Mouse (Mus musculus) neural tube, embryonic 14.5 days (tissue): ENCODE measurements at regions not wholly inside any gene's neighbourhood (a gene's known extent, or its start where the extent isn't known, plus 50 kb on each side); places are given as distances from the start of the nearest gene placed in this dataset.

Experiments used
- ATAC-seq: fragments of 200-750 bp; cut with Nextera tagmentation; 2 replicates; pipeline ENCODE4 v1.8.0; 2017; ENCODE audit warnings: low read depth, mild to moderate bottlenecking, moderate TSS enrichment, moderate library complexity
- H3K27ac ChIP-seq: fragments of 300-500 bp; sonication (generic); 2 replicates; pipeline ENCODE4 v1.5.1; 2014; ENCODE audit warnings: low read depth, mild to moderate bottlenecking, control low read depth, low read length, moderate library complexity, mixed read lengths
- H3K27me3 ChIP-seq: fragments of 300-500 bp; sonication (generic); 2 replicates; pipeline ENCODE4 v1.6.1; 2014; ENCODE audit warnings: low read length; ENCODE audit not compliant: control insufficient read depth, insufficient read depth
- H3K36me3 ChIP-seq: fragments of 300-500 bp; sonication (generic); 2 replicates; pipeline ENCODE4 v1.6.1; 2014; ENCODE audit warnings: low read length, mixed read lengths; ENCODE audit not compliant: control insufficient read depth, insufficient read depth
- H3K4me1 ChIP-seq: fragments of 300-500 bp; sonication (generic); 2 replicates; pipeline ENCODE4 v1.6.1; 2014; ENCODE audit warnings: low read length; ENCODE audit not compliant: control insufficient read depth, insufficient read depth
- H3K4me2 ChIP-seq: fragments of 300-500 bp; sonication (generic); 2 replicates; pipeline ENCODE4 v1.6.1; 2014; ENCODE audit warnings: mild to moderate bottlenecking, low read depth, low read length, control low read depth
- H3K4me3 ChIP-seq: fragments of 300-500 bp; sonication (generic); 2 replicates; pipeline ENCODE4 v1.5.1; 2014; ENCODE audit warnings: low read depth, low read length, control low read depth, mixed read lengths
- H3K9ac ChIP-seq: fragments of 300-500 bp; sonication (generic); replicated peaks from 2 replicates; pipeline ENCODE4 v1.6.1; 2014; ENCODE audit warnings: low read depth, mild to moderate bottlenecking, control low read depth, low read length, mixed read lengths
- H3K9me3 ChIP-seq: fragments of 300-500 bp; sonication (generic); 2 replicates; pipeline ENCODE4 v1.6.1; 2016; ENCODE audit warnings: low read length; ENCODE audit not compliant: control insufficient read depth
- WGBS: fragments of 180-500 bp; shearing (Covaris S2); extraction: QIAGEN DNeasy Blood & Tissue Kit; methylation state at CpG from one replicate; pipeline ENCODE4 v1.1.7; 2014; 5-methylcytosine and 5-hydroxymethylcytosine counted together

- H3K4me2 ChIP-seq: no peak overlapping the region
- no peaks in the 10 kb centered on the region for H3K27me3 ChIP-seq
- H3K27ac ChIP-seq: no peak overlapping the region
- no peak for ATAC-seq
- no peaks in the 10 kb centered on the region for H3K4me1 ChIP-seq
- no peaks in the 10 kb centered on the region for H3K36me3 ChIP-seq
- H3K9me3 ChIP-seq: no peaks in the 10 kb centered on the region
- no peak overlapping the region for H3K9ac ChIP-seq
- no peak overlapping the region for H3K4me3 ChIP-seq
- whole genome bisulfite sequencing: 72% methylated on average over 4 of the region's 4 CpGs
These were observed 315.0 kb upstream of the Nrp1 start for GRCm38 (mm10) chr8:128043392-128043791.

- 93% methylated on average over 8 of the region's 8 CpGs for WGBS
- H3K36me3 ChIP-seq: no peaks in the 10 kb centered on the region
- ATAC-seq: no peak
These were observed 302.2 kb upstream of the Nrp1 start for GRCm38 (mm10) chr8:128056251-128056650.

GRCm38 (mm10) chr8:128057845-128058244 is 300.6 kb upstream of the Nrp1 start:
- WGBS: 76% methylated on average over 6 of the region's 6 CpGs
- no peak overlapping the region for H3K27ac ChIP-seq
- no peak overlapping the region for H3K4me2 ChIP-seq
- no peaks in the 10 kb centered on the region for H3K27me3 ChIP-seq
- H3K9ac ChIP-seq: no peak overlapping the region
- no peak overlapping the region for H3K4me3 ChIP-seq
- no peak for ATAC-seq
- no peaks in the 10 kb centered on the region for H3K36me3 ChIP-seq
- no peaks in the 10 kb centered on the region for H3K9me3 ChIP-seq
- no peaks in the 10 kb centered on the region for H3K4me1 ChIP-seq

More at GRCm38 (mm10) chr8:128056251-128056650, 302.2 kb upstream of the Nrp1 start:
- Histone ChIP-seq H3K4me1 (no peaks in the 10 kb centered on the region), H3K9me3 (no peaks in the 10 kb centered on the region), H3K27ac (no peak overlapping the region), H3K27me3 (no peaks in the 10 kb centered on the region), H3K4me2 (no peak overlapping the region), H3K9ac (no peak overlapping the region), H3K4me3 (no peak overlapping the region)

- Histone ChIP-seq H3K27ac (no peak overlapping the region), H3K27me3 (no peaks in the 10 kb centered on the region), H3K4me3 (no peak overlapping the region), H3K9me3 (no peaks in the 10 kb centered on the region), H3K4me2 (no peak overlapping the region), H3K4me1 (no peaks in the 10 kb centered on the region), H3K9ac (no peak overlapping the region), H3K36me3 (no peaks in the 10 kb centered on the region)
- WGBS: 94% methylated on average over 3 of the region's 3 CpGs
- ATAC-seq: no peak
These were observed 298.6 kb upstream of the Nrp1 start for GRCm38 (mm10) chr8:128059817-128060216.

GRCm38 (mm10) chr8:128064211-128064610 is 294.2 kb upstream of the Nrp1 start:
- WGBS: 88% methylated on average over 1 of the region's 1 CpGs
- no peak overlapping the region for H3K9ac ChIP-seq
- ATAC-seq: no peak
- H3K27ac ChIP-seq: no peak overlapping the region
- no peaks in the 10 kb centered on the region for H3K4me1 ChIP-seq
- H3K4me3 ChIP-seq: no peak overlapping the region
- no peaks in the 10 kb centered on the region for H3K27me3 ChIP-seq
- no peaks in the 10 kb centered on the region for H3K36me3 ChIP-seq
- no peaks in the 10 kb centered on the region for H3K9me3 ChIP-seq
- no peak overlapping the region for H3K4me2 ChIP-seq

GRCm38 (mm10) chr8:128065127-128065526 is 293.3 kb upstream of the Nrp1 start:
- no peak for ATAC-seq
- Histone ChIP-seq H3K4me3 (no peak overlapping the region), H3K36me3 (no peaks in the 10 kb centered on the region), H3K9ac (no peak overlapping the region), H3K4me2 (no peak overlapping the region), H3K9me3 (no peaks in the 10 kb centered on the region), H3K27ac (no peak overlapping the region), H3K27me3 (no peaks in the 10 kb centered on the region), H3K4me1 (no peaks in the 10 kb centered on the region)
- WGBS: 67% methylated on average over 2 of the region's 2 CpGs

- WGBS: 79% methylated on average over 7 of the region's 7 CpGs
- no peak overlapping the region for H3K27ac ChIP-seq
- H3K4me3 ChIP-seq: no peak overlapping the region
- no peaks in the 10 kb centered on the region for H3K9me3 ChIP-seq
- H3K4me1 ChIP-seq: no peaks in the 10 kb centered on the region
- no peaks in the 10 kb centered on the region for H3K36me3 ChIP-seq
- no peak overlapping the region for H3K9ac ChIP-seq
- no peak for ATAC-seq
- no peak overlapping the region for H3K4me2 ChIP-seq
- no peaks in the 10 kb centered on the region for H3K27me3 ChIP-seq
These were observed 292.3 kb upstream of the Nrp1 start for GRCm38 (mm10) chr8:128065964-128066680.

- H3K27me3 ChIP-seq: no peaks in the 10 kb centered on the region
- no peaks in the 10 kb centered on the region for H3K9me3 ChIP-seq
- no peak overlapping the region for H3K4me3 ChIP-seq
- H3K27ac ChIP-seq: no peak overlapping the region
- WGBS: 80% methylated on average over 2 of the region's 2 CpGs
- H3K36me3 ChIP-seq: no peaks in the 10 kb centered on the region
- no peaks in the 10 kb centered on the region for H3K4me1 ChIP-seq
- H3K4me2 ChIP-seq: no peak overlapping the region
- no peak for ATAC-seq
- H3K9ac ChIP-seq: no peak overlapping the region
These were observed 288.7 kb upstream of the Nrp1 start for GRCm38 (mm10) chr8:128069749-128070148.

- H3K9me3 ChIP-seq: no peaks in the 10 kb centered on the region
- no peak overlapping the region for H3K4me3 ChIP-seq
- H3K27me3 ChIP-seq: no peaks in the 10 kb centered on the region
- no peak overlapping the region for H3K9ac ChIP-seq
- H3K27ac ChIP-seq: no peak overlapping the region
- 86% methylated on average over 1 of the region's 1 CpGs for WGBS
- no peak overlapping the region for H3K4me2 ChIP-seq
- no peak for ATAC-seq
- H3K36me3 ChIP-seq: no peaks in the 10 kb centered on the region
- H3K4me1 ChIP-seq: no peaks in the 10 kb centered on the region
These were observed 282.8 kb upstream of the Nrp1 start for GRCm38 (mm10) chr8:128075566-128075965.
